ENCODE assay signal across 27 mouse cellular contexts in genomic region chr13:43519251-43519650, GRCm38 (mm10). TPM values are rescaled to one million over a fixed set of nuclear protein-coding genes. Genes with fewer than 3 reads are reported as not detected.
A peak's percentile ranks its signal among the peaks of the same experiment; 100 is the strongest.
DNase-seq lines count a peak whose midpoint lies in the region; ATAC-seq and TF ChIP-seq lines count a peak whose summit lies in the region.
"Had no signal": no experiment of that assay in that cellular context is flagged by ENCODE, and none has a peak within 500 bp of the region (broad histone marks: within the 10 kb centered on the region; RNA-seq: fewer than 3 reads in every experiment).

No protein-coding gene starts in this region.

- no peaks in the 10 kb centered on the region for H3K27me3 ChIP-seq in embryonic facial prominence, embryonic 15.5 days
- 0 out of 2 replicates have a peak, but pooled peaks cover 2% of the 10 kb centered on the region for H3K27me3 ChIP-seq in forebrain, embryonic 13.5 days
- H3K27me3 ChIP-seq in midbrain, embryonic 14.5 days (ENCODE audit: control insufficient read depth, insufficient read depth, low read length): no peaks in the 10 kb centered on the region
- H3K27me3 ChIP-seq: embryonic facial prominence, embryonic 13.5 days; heart, embryonic 15.5 days; hindbrain, embryonic 13.5 days had no signal

- H3K4me2 ChIP-seq in embryonic facial prominence, embryonic 15.5 days (replicated peaks): no peak overlapping the region
- H3K4me2 ChIP-seq in forebrain, embryonic 13.5 days: no peak overlapping the region
- H3K4me2 ChIP-seq in midbrain, embryonic 14.5 days (ENCODE audit: low read length): no peak overlapping the region
- H3K4me2 ChIP-seq: embryonic facial prominence, embryonic 13.5 days; heart, embryonic 11.5 days; heart, embryonic 15.5 days; hindbrain, embryonic 13.5 days had no signal

- DNase-seq in gastrocnemius, adult 2 months: peak; percentile 34
- DNase-seq in gastrocnemius, adult 8-10 months (ENCODE audit: low spot score in 2 of 2): no peak
- peak; percentile 7 for DNase-seq in ovary, postnatal 36 days (ENCODE audit: low spot score)
- no peak for DNase-seq in ovary, postnatal 10 days (ENCODE audit: low spot score)
- no peak for DNase-seq in midbrain, embryonic 14.5 days
- DNase-seq: adrenal gland, adult 2 months; adrenal gland, postnatal 36 days; cerebellum, adult 11-12 months; cerebellum, adult 9-10 months; cerebellum, postnatal 25 days; gastrocnemius, postnatal 10 days; heart, adult 2 months; heart, postnatal 14 days; kidney, adult 11 months had no signal

- H3K4me1 ChIP-seq in embryonic facial prominence, embryonic 15.5 days: peaks cover 11% of the 10 kb centered on the region
- H3K4me1 ChIP-seq in forebrain, embryonic 13.5 days: peaks cover 6% of the 10 kb centered on the region
- H3K4me1 ChIP-seq in midbrain, embryonic 14.5 days (ENCODE audit: control insufficient read depth, insufficient read depth, low read length): no peaks in the 10 kb centered on the region

- WGBS in embryonic facial prominence, embryonic 15.5 days: 36% methylated on average over 6 of the region's 6 CpGs
- whole genome bisulfite sequencing in forebrain, embryonic 13.5 days: 82% methylated on average over 6 of the region's 6 CpGs
- 85% methylated on average over 6 of the region's 6 CpGs for WGBS in midbrain, embryonic 14.5 days

- no peak overlapping the region for H3K9ac ChIP-seq in embryonic facial prominence, embryonic 15.5 days
- H3K9ac ChIP-seq in forebrain, embryonic 13.5 days: no peak overlapping the region
- H3K9ac ChIP-seq in midbrain, embryonic 14.5 days (replicated peaks; ENCODE audit: low read length): no peak overlapping the region
- H3K9ac ChIP-seq: embryonic facial prominence, embryonic 13.5 days; heart, embryonic 15.5 days; hindbrain, embryonic 13.5 days had no signal

- no peaks in the 10 kb centered on the region for H3K9me3 ChIP-seq in embryonic facial prominence, embryonic 15.5 days (replicated peaks)
- peaks cover 3% of the 10 kb centered on the region; the same call in 1 of the 2 replicates for H3K9me3 ChIP-seq in forebrain, embryonic 13.5 days (replicated peaks)
- no peaks in the 10 kb centered on the region for H3K9me3 ChIP-seq in midbrain, embryonic 14.5 days (ENCODE audit: control insufficient read depth, low read length)
- H3K9me3 ChIP-seq: G1E; heart, embryonic 15.5 days; hindbrain, embryonic 13.5 days had no signal

- no peak overlapping the region for H3K4me3 ChIP-seq in gastrocnemius, adult 2 months
- H3K4me3 ChIP-seq in embryonic facial prominence, embryonic 15.5 days (replicated peaks): no peak overlapping the region
- no peak overlapping the region for H3K4me3 ChIP-seq in forebrain, embryonic 13.5 days
- no peak overlapping the region for H3K4me3 ChIP-seq in midbrain, embryonic 14.5 days (replicated peaks; ENCODE audit: low read depth, low read length)
- H3K4me3 ChIP-seq: embryonic facial prominence, embryonic 13.5 days; erythroblast, embryonic 14.5 days; heart, adult 2 months; heart, embryonic 15.5 days; hindbrain, embryonic 13.5 days had no signal

- no peak for ATAC-seq in embryonic facial prominence, embryonic 15.5 days (ENCODE audit: insufficient number of reproducible peaks, low FRiP score, low TSS enrichment, low read depth)
- ATAC-seq in forebrain, embryonic 13.5 days: no peak
- no peak for ATAC-seq in midbrain, embryonic 14.5 days (ENCODE audit: low FRiP score, low TSS enrichment)
- ATAC-seq: activated CD4-positive, CD25-positive, alpha-beta regulatory T cell, adult 4 months; CD4-positive, CD25-positive, alpha-beta regulatory T cell, adult 4 months; forebrain, embryonic 16.5 days; hindbrain, postnatal 0 days; Patski had no signal

- H3K36me3 ChIP-seq in embryonic facial prominence, embryonic 15.5 days: no peaks in the 10 kb centered on the region
- no peaks in the 10 kb centered on the region for H3K36me3 ChIP-seq in forebrain, embryonic 13.5 days (ENCODE audit: poor library complexity, severe bottlenecking)
- no peaks in the 10 kb centered on the region for H3K36me3 ChIP-seq in midbrain, embryonic 14.5 days (ENCODE audit: control insufficient read depth, insufficient read depth, low read length)
- H3K36me3 ChIP-seq: embryonic facial prominence, embryonic 13.5 days; G1E; heart, embryonic 15.5 days; hindbrain, embryonic 13.5 days had no signal

- no peak overlapping the region for H3K27ac ChIP-seq in gastrocnemius, adult 2 months
- H3K27ac ChIP-seq in embryonic facial prominence, embryonic 15.5 days (replicated peaks): peak overlapping the region; percentile 14; the same call in 1 of the 2 replicates
- H3K27ac ChIP-seq in forebrain, embryonic 13.5 days: no peak overlapping the region
- no peak overlapping the region for H3K27ac ChIP-seq in midbrain, embryonic 14.5 days (replicated peaks; ENCODE audit: low read depth, low read length)
- H3K27ac ChIP-seq: embryonic facial prominence, embryonic 13.5 days; heart, adult 2 months; heart, embryonic 15.5 days; hindbrain, embryonic 13.5 days; hindbrain, postnatal 0 days had no signal

- no peak for TF ChIP-seq CTCF in gastrocnemius, adult 2 months (IDR thresholded peaks at IDR 0.05)

- intact Hi-C loops in gastrocnemius, adult 2 months (cut with DNase I): no loop called here

RNA-seq across cellular contexts. Expression of gene Ranbp9, which starts 38.2 kb away (rescaled TPM):
- 10 to 100 TPM; 48.6 to 51.2 TPM for total RNA-seq in gastrocnemius, adult 2 months (2021)
- 10 to 100 TPM; 38.0 to 44.9 (median 43.3) TPM for total RNA-seq in gastrocnemius, adult 8-10 months (2022)
- 8.5 and 9.2 TPM in 2 replicates for polyA plus RNA-seq in embryonic facial prominence, embryonic 15.5 days (2015; fragmentation: Nextera tagmentation; extraction: Ambion mirVana)
- polyA plus RNA-seq in forebrain, embryonic 13.5 days (2015; fragmentation: Nextera tagmentation; extraction: Ambion mirVana): 12.4 and 12.7 TPM in 2 replicates
- polyA plus RNA-seq in midbrain, embryonic 14.5 days (2014; fragmentation: Nextera tagmentation; extraction: Ambion mirVana): 19.6 and 22.7 TPM in 2 replicates

RNA-seq across cellular contexts. Expression of gene Mcur1, which starts 40.7 kb away (rescaled TPM):
- 10 to 100 TPM; 30.4 to 36.1 TPM for total RNA-seq in gastrocnemius, adult 2 months (2021)
- 10 to 100 TPM; 25.5 to 34.6 (median 30.2) TPM for total RNA-seq in gastrocnemius, adult 8-10 months (2022)
- 14.1 and 14.4 TPM in 2 replicates for polyA plus RNA-seq in embryonic facial prominence, embryonic 15.5 days (2015; fragmentation: Nextera tagmentation; extraction: Ambion mirVana)
- 9.3 and 9.6 TPM in 2 replicates for polyA plus RNA-seq in forebrain, embryonic 13.5 days (2015; fragmentation: Nextera tagmentation; extraction: Ambion mirVana)
- polyA plus RNA-seq in midbrain, embryonic 14.5 days (2014; fragmentation: Nextera tagmentation; extraction: Ambion mirVana): 6.6 and 10.8 TPM in 2 replicates

Comparison
In these comparisons a context has a peak if more than half of its experiments do, and no peak if none do; other contexts are left out.
1. DNase-seq: peak in gastrocnemius, adult 2 months (single experiment) and ovary, postnatal 36 days (single experiment); none in gastrocnemius, adult 8-10 months (0 of 2), ovary, postnatal 10 days (single experiment) and midbrain, embryonic 14.5 days (single experiment).